Mouse (Mus musculus): Measurements from ENCODE around the gene Golt1a. TPM values are rescaled to one million over a fixed set of nuclear protein-coding genes. Genes with fewer than 3 reads are reported as not detected.

Golt1a gene
- polyA plus RNA-seq, 1 experiment from 2014 or later, result not detected

GRCm38 (mm10) chr1:133346531-133346930 is 36.9 kb downstream of the Golt1a start:
- ATAC-seq (ENCODE audit: low FRiP score) (no peak), DNase-seq (ENCODE audit: low spot score) (no peak)
- H3K4me1 ChIP-seq (replicated peaks; ENCODE audit: control insufficient read depth, insufficient read depth, low read length), result no peaks in the 10 kb centered on the region
- H3K4me3 ChIP-seq (ENCODE audit: low read depth, low read length), result no peak overlapping the region
- no peaks in the 10 kb centered on the region for H3K9me3 ChIP-seq (ENCODE audit: control insufficient read depth, low read length)
- no peak overlapping the region for H3K9ac ChIP-seq (ENCODE audit: low read depth, low read length)
- no peaks in the 10 kb centered on the region for H3K27me3 ChIP-seq (ENCODE audit: control insufficient read depth, insufficient read depth, low read length)
- no peak overlapping the region for H3K27ac ChIP-seq (ENCODE audit: low read depth, low read length)
- WGBS, result 90% methylated on average over 9 of the region's 9 CpGs
- H3K4me2 ChIP-seq (replicated peaks; ENCODE audit: low read depth, low read length), result no peak overlapping the region
- H3K36me3 ChIP-seq (ENCODE audit: control insufficient read depth, insufficient read depth, low read length), result no peaks in the 10 kb centered on the region

GRCm38 (mm10) chr1:133347226-133347625 is 37.6 kb downstream of the Golt1a start:
- H3K27ac ChIP-seq (ENCODE audit: low read depth, low read length), result no peak overlapping the region
- ATAC-seq (ENCODE audit: low FRiP score) (no peak), DNase-seq (ENCODE audit: low spot score) (no peak)
- no peaks in the 10 kb centered on the region for H3K27me3 ChIP-seq (ENCODE audit: control insufficient read depth, insufficient read depth, low read length)
- no peak overlapping the region for H3K4me2 ChIP-seq (replicated peaks; ENCODE audit: low read depth, low read length)
- H3K9ac ChIP-seq (ENCODE audit: low read depth, low read length), result no peak overlapping the region
- H3K4me1 ChIP-seq (replicated peaks; ENCODE audit: control insufficient read depth, insufficient read depth, low read length), result no peaks in the 10 kb centered on the region
- no peaks in the 10 kb centered on the region for H3K9me3 ChIP-seq (ENCODE audit: control insufficient read depth, low read length)
- no peaks in the 10 kb centered on the region for H3K36me3 ChIP-seq (ENCODE audit: control insufficient read depth, insufficient read depth, low read length)
- no peak overlapping the region for H3K4me3 ChIP-seq (ENCODE audit: low read depth, low read length)
- 79% methylated on average over 3 of the region's 3 CpGs for WGBS

- no peaks in the 10 kb centered on the region for H3K27me3 ChIP-seq (ENCODE audit: control insufficient read depth, insufficient read depth, low read length)
- DNase-seq (ENCODE audit: low spot score) (no peak), ATAC-seq (ENCODE audit: low FRiP score) (no peak)
- no peak overlapping the region for H3K9ac ChIP-seq (ENCODE audit: low read depth, low read length)
- WGBS, result 78% methylated on average over 11 of the region's 11 CpGs
- H3K27ac ChIP-seq (ENCODE audit: low read depth, low read length), result no peak overlapping the region
- no peak overlapping the region for H3K4me3 ChIP-seq (ENCODE audit: low read depth, low read length)
- no peaks in the 10 kb centered on the region for H3K36me3 ChIP-seq (ENCODE audit: control insufficient read depth, insufficient read depth, low read length)
- no peak overlapping the region for H3K4me2 ChIP-seq (replicated peaks; ENCODE audit: low read depth, low read length)
- no peaks in the 10 kb centered on the region for H3K4me1 ChIP-seq (replicated peaks; ENCODE audit: control insufficient read depth, insufficient read depth, low read length)
- H3K9me3 ChIP-seq (ENCODE audit: control insufficient read depth, low read length), result no peaks in the 10 kb centered on the region
These were observed 38.3 kb downstream of the Golt1a start for GRCm38 (mm10) chr1:133347693-133348520.

GRCm38 (mm10) chr1:133350210-133350609 is 40.6 kb downstream of the Golt1a start, which contains the start of gene Ren1:
Gene Ren1 (plus strand): TSS chr1:133350510.
- no peak within 1 kb of the TSS for H3K4me2 ChIP-seq (replicated peaks; ENCODE audit: low read depth, low read length)
- no peak within 1 kb of the TSS for H3K4me3 ChIP-seq (ENCODE audit: low read depth, low read length)
- no peaks in the 10 kb centered on the region for H3K4me1 ChIP-seq (replicated peaks; ENCODE audit: control insufficient read depth, insufficient read depth, low read length)
- no peak within 1 kb of the TSS for H3K9ac ChIP-seq (ENCODE audit: low read depth, low read length)
- no peaks in the 10 kb centered on the region for H3K36me3 ChIP-seq (ENCODE audit: control insufficient read depth, insufficient read depth, low read length)
- no peak within 1 kb of the TSS for H3K27ac ChIP-seq (ENCODE audit: low read depth, low read length)
- no peaks in the 10 kb centered on the region for H3K27me3 ChIP-seq (ENCODE audit: control insufficient read depth, insufficient read depth, low read length)
- no peaks in the 10 kb centered on the region for H3K9me3 ChIP-seq (ENCODE audit: control insufficient read depth, low read length)
- ATAC-seq (ENCODE audit: low FRiP score) (no peak), DNase-seq (ENCODE audit: low spot score) (no peak)
- WGBS, result 91% methylated on average over 1 of the region's 1 CpGs

- H3K36me3 ChIP-seq (ENCODE audit: control insufficient read depth, insufficient read depth, low read length), result no peaks in the 10 kb centered on the region
- no peak overlapping the region for H3K4me2 ChIP-seq (replicated peaks; ENCODE audit: low read depth, low read length)
- 71% methylated on average over 9 of the region's 9 CpGs for WGBS
- DNase-seq (ENCODE audit: low spot score), result no peak
- no peak overlapping the region for H3K9ac ChIP-seq (ENCODE audit: low read depth, low read length)
- H3K4me1 ChIP-seq (replicated peaks; ENCODE audit: control insufficient read depth, insufficient read depth, low read length), result no peaks in the 10 kb centered on the region
- no peak overlapping the region for H3K4me3 ChIP-seq (ENCODE audit: low read depth, low read length)
- no peaks in the 10 kb centered on the region for H3K9me3 ChIP-seq (ENCODE audit: control insufficient read depth, low read length)
- H3K27ac ChIP-seq (ENCODE audit: low read depth, low read length), result no peak overlapping the region
- no peak for ATAC-seq (ENCODE audit: low FRiP score)
- H3K27me3 ChIP-seq (ENCODE audit: control insufficient read depth, insufficient read depth, low read length), result no peaks in the 10 kb centered on the region
These were observed 42.2 kb downstream of the Golt1a start for GRCm38 (mm10) chr1:133351762-133352161.

- Histone ChIP-seq H3K27ac (ENCODE audit: low read depth, low read length) (no peak overlapping the region), H3K4me1 (replicated peaks; ENCODE audit: control insufficient read depth, insufficient read depth, low read length) (no peaks in the 10 kb centered on the region), H3K36me3 (ENCODE audit: control insufficient read depth, insufficient read depth, low read length) (no peaks in the 10 kb centered on the region), H3K9ac (ENCODE audit: low read depth, low read length) (no peak overlapping the region), H3K27me3 (ENCODE audit: control insufficient read depth, insufficient read depth, low read length) (no peaks in the 10 kb centered on the region), H3K4me2 (replicated peaks; ENCODE audit: low read depth, low read length) (no peak overlapping the region), H3K9me3 (ENCODE audit: control insufficient read depth, low read length) (no peaks in the 10 kb centered on the region), H3K4me3 (ENCODE audit: low read depth, low read length) (no peak overlapping the region)
- DNase-seq (ENCODE audit: low spot score) (peak; percentile 82), ATAC-seq (ENCODE audit: low FRiP score) (no peak)
- 58% methylated on average over 12 of the region's 12 CpGs for WGBS
These were observed 43.8 kb downstream of the Golt1a start for GRCm38 (mm10) chr1:133353371-133353809.

- Histone ChIP-seq H3K27me3 (ENCODE audit: control insufficient read depth, insufficient read depth, low read length) (no peaks in the 10 kb centered on the region), H3K9me3 (ENCODE audit: control insufficient read depth, low read length) (no peaks in the 10 kb centered on the region)
- ATAC-seq (ENCODE audit: low FRiP score), result no peak
These were observed 45.9 kb downstream of the Golt1a start for GRCm38 (mm10) chr1:133355469-133355868.

GRCm38 (mm10) chr1:133355912-133356311 is 46.3 kb downstream of the Golt1a start:
- Histone ChIP-seq H3K36me3 (ENCODE audit: control insufficient read depth, insufficient read depth, low read length) (no peaks in the 10 kb centered on the region), H3K27ac (ENCODE audit: low read depth, low read length) (no peak overlapping the region), H3K4me3 (ENCODE audit: low read depth, low read length) (no peak overlapping the region), H3K4me1 (replicated peaks; ENCODE audit: control insufficient read depth, insufficient read depth, low read length) (no peaks in the 10 kb centered on the region), H3K27me3 (ENCODE audit: control insufficient read depth, insufficient read depth, low read length) (no peaks in the 10 kb centered on the region), H3K4me2 (replicated peaks; ENCODE audit: low read depth, low read length) (no peak overlapping the region), H3K9ac (ENCODE audit: low read depth, low read length) (no peak overlapping the region), H3K9me3 (ENCODE audit: control insufficient read depth, low read length) (no peaks in the 10 kb centered on the region)
- ATAC-seq (ENCODE audit: low FRiP score) (no peak), DNase-seq (ENCODE audit: low spot score) (no peak)
- 59% methylated on average over 15 of the region's 15 CpGs for WGBS

More at GRCm38 (mm10) chr1:133355469-133355868, 45.9 kb downstream of the Golt1a start:
- no peak overlapping the region for H3K4me3 ChIP-seq (ENCODE audit: low read depth, low read length)
- H3K9ac ChIP-seq (ENCODE audit: low read depth, low read length), result no peak overlapping the region
- no peak overlapping the region for H3K27ac ChIP-seq (ENCODE audit: low read depth, low read length)
- H3K4me2 ChIP-seq (replicated peaks; ENCODE audit: low read depth, low read length), result no peak overlapping the region
- H3K36me3 ChIP-seq (ENCODE audit: control insufficient read depth, insufficient read depth, low read length), result no peaks in the 10 kb centered on the region
- DNase-seq (ENCODE audit: low spot score), result no peak
- no peaks in the 10 kb centered on the region for H3K4me1 ChIP-seq (replicated peaks; ENCODE audit: control insufficient read depth, insufficient read depth, low read length)
- WGBS, result 36% methylated on average over 5 of the region's 5 CpGs

- H3K9me3 ChIP-seq (ENCODE audit: control insufficient read depth, low read length), result no peaks in the 10 kb centered on the region
- no peak overlapping the region for H3K4me2 ChIP-seq (replicated peaks; ENCODE audit: low read depth, low read length)
- no peak overlapping the region for H3K9ac ChIP-seq (ENCODE audit: low read depth, low read length)
- WGBS, result 73% methylated on average over 8 of the region's 8 CpGs
- no peaks in the 10 kb centered on the region for H3K27me3 ChIP-seq (ENCODE audit: control insufficient read depth, insufficient read depth, low read length)
- ATAC-seq (ENCODE audit: low FRiP score) (no peak), DNase-seq (ENCODE audit: low spot score) (no peak)
- H3K4me3 ChIP-seq (ENCODE audit: low read depth, low read length), result no peak overlapping the region
- H3K4me1 ChIP-seq (replicated peaks; ENCODE audit: control insufficient read depth, insufficient read depth, low read length), result no peaks in the 10 kb centered on the region
- H3K27ac ChIP-seq (ENCODE audit: low read depth, low read length), result no peak overlapping the region
- no peaks in the 10 kb centered on the region for H3K36me3 ChIP-seq (ENCODE audit: control insufficient read depth, insufficient read depth, low read length)
These were observed 46.7 kb downstream of the Golt1a start for GRCm38 (mm10) chr1:133356330-133356729.

Measured in hindbrain, embryonic 11.5 days (tissue).